ENCODE assay signal across 8 mouse cellular contexts in the genomic region with DNA sequence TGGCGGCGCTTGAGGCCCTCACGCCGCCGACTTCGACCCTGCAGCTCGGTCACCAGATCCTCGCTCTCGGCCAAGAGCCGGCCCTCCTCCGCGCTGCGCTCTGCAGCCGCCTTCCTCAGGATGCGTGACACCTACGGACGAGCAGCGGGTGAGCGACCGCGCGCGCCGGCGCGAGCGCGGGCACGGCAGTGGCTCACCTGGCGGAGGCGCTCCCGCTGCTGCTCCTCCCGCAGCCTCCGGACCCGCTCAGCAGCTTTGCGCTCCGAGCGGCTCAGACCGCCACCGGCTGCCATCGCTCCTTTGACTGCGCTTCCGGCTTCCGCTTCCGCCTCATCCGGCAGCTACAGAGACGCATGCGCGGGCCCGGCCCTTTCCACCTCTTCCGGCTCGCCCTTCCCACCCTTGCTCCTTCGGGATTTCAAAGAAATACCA. TPM values are rescaled to one million over a fixed set of nuclear protein-coding genes. Genes with fewer than 3 reads are reported as not detected.
A peak's percentile ranks its signal among the peaks of the same experiment; 100 is the strongest.
DNase-seq lines count a peak whose midpoint lies in the region; ATAC-seq and TF ChIP-seq lines count a peak whose summit lies in the region.

No protein-coding gene starts in this region.

- peaks cover 38% of the 10 kb centered on the region; the same call in 1 of the 2 replicates for H3K36me3 ChIP-seq in hindbrain, postnatal 0 days (ENCODE audit: insufficient read depth, low read length)
- H3K36me3 ChIP-seq in megakaryocyte, embryonic 14.5 days (replicated peaks; ENCODE audit: low read length) = peaks cover 82% of the 10 kb centered on the region

- TF ChIP-seq CTCF in gastrocnemius, adult 2 months (IDR thresholded peaks at IDR 0.05) = no peak
- TF ChIP-seq CTCF in hindbrain, postnatal 0 days (IDR thresholded peaks at IDR 0.05; ENCODE audit: low read depth) = no peak

- intact Hi-C loops in gastrocnemius, adult 2 months (cut with DNase I) = loop anchor here (2.0 kb wide), 1 partner anchor 88 kb away; a partner anchor contains a TSS

- H3K27ac ChIP-seq in gastrocnemius, adult 2 months = peak overlapping the region; percentile 87
- peak overlapping the region; percentile 84 for H3K27ac ChIP-seq in hindbrain, postnatal 0 days

- peak overlapping the region; percentile 91 for H3K4me2 ChIP-seq in hindbrain, postnatal 0 days (ENCODE audit: low read depth, low read length)

- peaks cover 5% of the 10 kb centered on the region for H3K4me1 ChIP-seq in hindbrain, postnatal 0 days (ENCODE audit: insufficient read depth, low read length)
- H3K4me1 ChIP-seq in megakaryocyte, embryonic 14.5 days = peaks cover 91% of the 10 kb centered on the region

- no peaks in the 10 kb centered on the region for H3K9me3 ChIP-seq in hindbrain, postnatal 0 days (ENCODE audit: low read length)
- H3K9me3 ChIP-seq in megakaryocyte, embryonic 14.5 days = no peaks in the 10 kb centered on the region

- H3K4me3 ChIP-seq in gastrocnemius, adult 2 months = peak overlapping the region; percentile 85
- peak overlapping the region; percentile 89 for H3K4me3 ChIP-seq in hindbrain, postnatal 0 days (ENCODE audit: low read length)
- peak overlapping the region; percentile 93 for H3K4me3 ChIP-seq in megakaryocyte, embryonic 14.5 days (replicated peaks)

- WGBS in hindbrain, postnatal 0 days = under 1% methylated on average over 52 of the region's 53 CpGs

- ATAC-seq in common myeloid progenitor, adult 5-6 weeks (replicated peaks; ENCODE audit: low read depth, poor library complexity, severe bottlenecking) = peak; percentile 50
- peak; percentile 79 for ATAC-seq in hindbrain, postnatal 0 days

- DNase-seq in adipocyte (ENCODE audit: low spot score) = peak; percentile 87
- DNase-seq in gastrocnemius, adult 2 months = peak; percentile 91
- DNase-seq in hindbrain, postnatal 0 days (ENCODE audit: low spot score) = peak; percentile 93
- DNase-seq in left cerebral cortex, adult 8-10 months (ENCODE audit: low spot score in 2 of 2) = peak; percentile 66 to 76
- peak; percentile 81 to 82 for DNase-seq in right cerebral cortex, postnatal 36 days (ENCODE audit: low spot score in 2 of 2)
- peak; percentile 82 to 87 for DNase-seq in urinary bladder, postnatal 4 days (ENCODE audit: low spot score in 2 of 2)

- H3K9ac ChIP-seq in hindbrain, postnatal 0 days (replicated peaks; ENCODE audit: low read length) = peak overlapping the region; percentile 78

- no peaks in the 10 kb centered on the region for H3K27me3 ChIP-seq in hindbrain, postnatal 0 days (ENCODE audit: insufficient read depth, low read length)
- no peaks in the 10 kb centered on the region for H3K27me3 ChIP-seq in megakaryocyte, embryonic 14.5 days (replicated peaks)

RNA-seq across cellular contexts. Expression of a gene that starts 0.3 kb away (rescaled TPM):
- 45.8 and 50.4 TPM in 2 replicates for total RNA-seq in common myeloid progenitor, adult 5-6 weeks (2017)
- 1 to 10 TPM; 4.1 to 4.7 TPM for total RNA-seq in gastrocnemius, adult 2 months (2021)
- total RNA-seq in hindbrain, postnatal 0 days (2014; rRNA removed) = 30.8 and 32.8 TPM in 2 replicates
- 32.3 and 38.3 TPM in 2 replicates for polyA plus RNA-seq in hindbrain, postnatal 0 days (2015; fragmentation: Nextera tagmentation; extraction: Ambion mirVana)
- 10 to 100 TPM; 30.5 to 45.3 (median 34.7) TPM for total RNA-seq in left cerebral cortex, adult 8-10 months (2022)
- 275 and 278 TPM in 2 replicates for polyA plus RNA-seq in megakaryocyte, embryonic 14.5 days (2012; ENCODE audit: insufficient read depth, low replicate concordance)

RNA-seq across cellular contexts. Expression of a gene that starts 7.0 kb away (rescaled TPM):
- 34.5 and 38.6 TPM in 2 replicates for total RNA-seq in common myeloid progenitor, adult 5-6 weeks (2017)
- 10 to 100 TPM; 30.6 to 39.2 TPM for total RNA-seq in gastrocnemius, adult 2 months (2021)
- 120 and 142 TPM in 2 replicates for total RNA-seq in hindbrain, postnatal 0 days (2014; rRNA removed)
- 125 and 143 TPM in 2 replicates for polyA plus RNA-seq in hindbrain, postnatal 0 days (2015; fragmentation: Nextera tagmentation; extraction: Ambion mirVana)
- 100 to 1,000 TPM; 109 to 140 (median 124) TPM for total RNA-seq in left cerebral cortex, adult 8-10 months (2022)
- 143 and 168 TPM in 2 replicates for polyA plus RNA-seq in megakaryocyte, embryonic 14.5 days (2012; ENCODE audit: insufficient read depth, low replicate concordance)

RNA-seq across cellular contexts. Expression of a gene that starts 8.7 kb away (rescaled TPM):
- 20.3 and 22.1 TPM in 2 replicates for total RNA-seq in common myeloid progenitor, adult 5-6 weeks (2017)
- total RNA-seq in gastrocnemius, adult 2 months (2021) = 10 to 100 TPM; 53.1 to 68.2 TPM
- 35.9 and 39.3 TPM in 2 replicates for total RNA-seq in hindbrain, postnatal 0 days (2014; rRNA removed)
- polyA plus RNA-seq in hindbrain, postnatal 0 days (2015; fragmentation: Nextera tagmentation; extraction: Ambion mirVana) = 36.5 and 38.9 TPM in 2 replicates
- 10 to 100 TPM; 66.8 to 77.2 (median 73.1) TPM for total RNA-seq in left cerebral cortex, adult 8-10 months (2022)
- 59.5 and 102 TPM in 2 replicates for polyA plus RNA-seq in megakaryocyte, embryonic 14.5 days (2012; ENCODE audit: insufficient read depth, low replicate concordance)

RNA-seq across cellular contexts. Expression of a gene that starts 16.4 kb away (rescaled TPM):
- not detected in 2 replicates for total RNA-seq in common myeloid progenitor, adult 5-6 weeks (2017)
- total RNA-seq in gastrocnemius, adult 2 months (2021) = under 1 TPM in 1 of 2 experiments, not detected in 1; 0.78 TPM
- total RNA-seq in hindbrain, postnatal 0 days (2014; rRNA removed) = 0.78 TPM in 1 of 2 replicates, not detected in the other
- 1.8 and 3.0 TPM in 2 replicates for polyA plus RNA-seq in hindbrain, postnatal 0 days (2015; fragmentation: Nextera tagmentation; extraction: Ambion mirVana)
- total RNA-seq in left cerebral cortex, adult 8-10 months (2022) = 1 to 10 TPM in 2 of 4 experiments, not detected in 2; 1.1 to 1.8 TPM
- polyA plus RNA-seq in megakaryocyte, embryonic 14.5 days (2012; ENCODE audit: insufficient read depth, low replicate concordance) = 2.7 and 7.7 TPM in 2 replicates

RNA-seq across cellular contexts. Expression of a gene that starts 18.9 kb away (rescaled TPM):
- 9.9 and 11.7 TPM in 2 replicates for total RNA-seq in common myeloid progenitor, adult 5-6 weeks (2017)
- 1 to 10 TPM; 3.5 to 3.8 TPM for total RNA-seq in gastrocnemius, adult 2 months (2021)
- 9.0 and 9.3 TPM in 2 replicates for total RNA-seq in hindbrain, postnatal 0 days (2014; rRNA removed)
- 13.2 and 13.8 TPM in 2 replicates for polyA plus RNA-seq in hindbrain, postnatal 0 days (2015; fragmentation: Nextera tagmentation; extraction: Ambion mirVana)
- total RNA-seq in left cerebral cortex, adult 8-10 months (2022) = 1 to 10 TPM; 1.5 to 2.3 (median 1.8) TPM
- polyA plus RNA-seq in megakaryocyte, embryonic 14.5 days (2012; ENCODE audit: insufficient read depth, low replicate concordance) = 3.6 and 7.7 TPM in 2 replicates

Comparison
In these comparisons a context has a peak if more than half of its experiments do, and no peak if none do; other contexts are left out.
1. Peak in every context shown above with its lines: DNase-seq, ATAC-seq, H3K4me3 ChIP-seq and H3K27ac ChIP-seq.